8 mouse cellular contexts compared by ENCODE assay signal in genomic region chr5:147319653-147320052, GRCm38 (mm10). TPM values are rescaled to one million over a fixed set of nuclear protein-coding genes. Genes with fewer than 3 reads are reported as not detected.
DNase-seq lines count a peak whose midpoint lies in the region; ATAC-seq and TF ChIP-seq lines count a peak whose summit lies in the region.

No protein-coding gene starts in this region.

- H3K9me3 ChIP-seq in ES-Bruce4 (replicated peaks; ENCODE audit: control insufficient read depth, insufficient read depth, low read length, poor library complexity, severe bottlenecking) = no peaks in the 10 kb centered on the region
- H3K9me3 ChIP-seq in hindbrain, embryonic 15.5 days = no peaks in the 10 kb centered on the region
- H3K9me3 ChIP-seq in midbrain, postnatal 0 days (ENCODE audit: low read length) = no peaks in the 10 kb centered on the region

- peak; percentile 62 for DNase-seq in kidney, adult 9 months
- DNase-seq in kidney, adult 11 months = no peak
- DNase-seq in c-Kit-positive CD71-positive TER-119-negative erythroid progenitor cells, embryonic 14.5 days (ENCODE audit: low read depth) = peak; percentile 31
- DNase-seq in midbrain, postnatal 0 days (ENCODE audit: low spot score) = peak; percentile 92
- DNase-seq in ovary, postnatal 10 days (ENCODE audit: low spot score) = no peak
- DNase-seq in layer of hippocampus, postnatal 25 days (ENCODE audit: extremely low spot score in 1 of 2, low spot score in 1 of 2) = no peak

- no peak for TF ChIP-seq EP300 in ES-Bruce4 (IDR thresholded peaks at IDR 0.05; ENCODE audit: insufficient read depth, low read depth, low read length)

- H3K4me3 ChIP-seq in ES-Bruce4 (ENCODE audit: low read depth, low read length) = no peak overlapping the region
- no peak overlapping the region for H3K4me3 ChIP-seq in hindbrain, embryonic 15.5 days
- H3K4me3 ChIP-seq in midbrain, postnatal 0 days (ENCODE audit: low read depth, low read length) = no peak overlapping the region

- no peak overlapping the region for H3K4me2 ChIP-seq in hindbrain, embryonic 15.5 days
- H3K4me2 ChIP-seq in midbrain, postnatal 0 days (ENCODE audit: low read depth, low read length, poor library complexity, severe bottlenecking) = no peak overlapping the region

- H3K9ac ChIP-seq in ES-Bruce4 (ENCODE audit: low read depth, poor library complexity, severe bottlenecking) = no peak overlapping the region
- H3K9ac ChIP-seq in hindbrain, embryonic 15.5 days = no peak overlapping the region
- no peak overlapping the region for H3K9ac ChIP-seq in midbrain, postnatal 0 days (replicated peaks; ENCODE audit: low read length, poor library complexity, severe bottlenecking)

- H3K36me3 ChIP-seq in ES-Bruce4 (ENCODE audit: control insufficient read depth, insufficient read depth, low read length, poor library complexity, severe bottlenecking) = no peaks in the 10 kb centered on the region
- H3K36me3 ChIP-seq in hindbrain, embryonic 15.5 days = no peaks in the 10 kb centered on the region
- H3K36me3 ChIP-seq in midbrain, postnatal 0 days (ENCODE audit: insufficient read depth, low read length) = no peaks in the 10 kb centered on the region

- H3K27me3 ChIP-seq in ES-Bruce4 (ENCODE audit: control insufficient read depth, insufficient read depth, low read length, poor library complexity, severe bottlenecking) = peaks cover 12% of the 10 kb centered on the region
- peaks cover 81% of the 10 kb centered on the region for H3K27me3 ChIP-seq in hindbrain, embryonic 15.5 days
- peaks cover 55% of the 10 kb centered on the region for H3K27me3 ChIP-seq in midbrain, postnatal 0 days (ENCODE audit: insufficient read depth, low read length)

- peak; percentile 3 for TF ChIP-seq CTCF in ES-Bruce4 (IDR thresholded peaks at IDR 0.05; ENCODE audit: low read depth, low read length)
- peak; percentile 95 for TF ChIP-seq CTCF in midbrain, postnatal 0 days (IDR thresholded peaks at IDR 0.05)

- no peak overlapping the region for H3K27ac ChIP-seq in ES-Bruce4 (ENCODE audit: insufficient read depth, low read length)
- no peak overlapping the region for H3K27ac ChIP-seq in hindbrain, embryonic 15.5 days (replicated peaks)
- H3K27ac ChIP-seq in midbrain, postnatal 0 days (ENCODE audit: low read depth, low read length) = no peak overlapping the region

- no peaks in the 10 kb centered on the region for H3K4me1 ChIP-seq in ES-Bruce4 (ENCODE audit: control insufficient read depth, insufficient read depth, low read length)
- peaks cover 8% of the 10 kb centered on the region for H3K4me1 ChIP-seq in hindbrain, embryonic 15.5 days (replicated peaks)
- H3K4me1 ChIP-seq in midbrain, postnatal 0 days (ENCODE audit: insufficient read depth, low read length) = no peaks in the 10 kb centered on the region

- ATAC-seq in hindbrain, embryonic 15.5 days (ENCODE audit: low FRiP score, low read depth) = peak; percentile 66
- no peak; the same call in 1 of the 2 replicates for ATAC-seq in midbrain, postnatal 0 days (ENCODE audit: low FRiP score)

- TF ChIP-seq POLR2A in ES-Bruce4 (IDR thresholded peaks at IDR 0.05; ENCODE audit: insufficient read depth, low read length) = no peak

RNA-seq across cellular contexts. Expression of gene Urad, which starts 2.6 kb away (rescaled TPM):
- not detected in 2 replicates for polyA plus RNA-seq in ES-Bruce4 (2011; ENCODE audit: insufficient read depth, insufficient read length, low read depth, missing spikeins)
- polyA plus RNA-seq in hindbrain, embryonic 15.5 days (2015; fragmentation: Nextera tagmentation; extraction: Ambion mirVana) = not detected in 2 replicates
- total RNA-seq in midbrain, postnatal 0 days (2014; rRNA removed) = not detected in 2 replicates
- not detected in 2 replicates for polyA plus RNA-seq in midbrain, postnatal 0 days (2015; fragmentation: Nextera tagmentation; extraction: Ambion mirVana)
- not detected for total RNA-seq in layer of hippocampus, postnatal 25 days (2021)

RNA-seq across cellular contexts. Expression of gene Cdx2, which starts 12.6 kb away (rescaled TPM):
- 0.70 and 1.1 TPM in 2 replicates for polyA plus RNA-seq in ES-Bruce4 (2011; ENCODE audit: insufficient read depth, insufficient read length, low read depth, missing spikeins)
- not detected in 2 replicates for polyA plus RNA-seq in hindbrain, embryonic 15.5 days (2015; fragmentation: Nextera tagmentation; extraction: Ambion mirVana)
- total RNA-seq in midbrain, postnatal 0 days (2014; rRNA removed) = not detected in 2 replicates
- polyA plus RNA-seq in midbrain, postnatal 0 days (2015; fragmentation: Nextera tagmentation; extraction: Ambion mirVana) = not detected in 2 replicates
- not detected for total RNA-seq in layer of hippocampus, postnatal 25 days (2021)

RNA-seq across cellular contexts. Expression of gene Pdx1, which starts 49.9 kb away (rescaled TPM):
- not detected in 2 replicates for polyA plus RNA-seq in ES-Bruce4 (2011; ENCODE audit: insufficient read depth, insufficient read length, low read depth, missing spikeins)
- polyA plus RNA-seq in hindbrain, embryonic 15.5 days (2015; fragmentation: Nextera tagmentation; extraction: Ambion mirVana) = not detected in 2 replicates
- total RNA-seq in midbrain, postnatal 0 days (2014; rRNA removed) = not detected in 2 replicates
- not detected in 2 replicates for polyA plus RNA-seq in midbrain, postnatal 0 days (2015; fragmentation: Nextera tagmentation; extraction: Ambion mirVana)
- total RNA-seq in layer of hippocampus, postnatal 25 days (2021) = not detected

Comparison
In these comparisons a context has a peak if more than half of its experiments do, and no peak if none do; other contexts are left out.
1. DNase-seq: peak in kidney, adult 9 months (single experiment), c-Kit-positive CD71-positive TER-119-negative erythroid progenitor cells, embryonic 14.5 days (single experiment) and midbrain, postnatal 0 days (single experiment); none in kidney, adult 11 months (single experiment), ovary, postnatal 10 days (single experiment) and layer of hippocampus, postnatal 25 days (0 of 2).